Mouse (Mus musculus) liver, embryonic 14.5 days (tissue): ENCODE results near the gene Ralgapa2.

Experiments used
- CTCF ChIP-seq: IDR thresholded peaks from 2 replicates; pipeline ENCODE4 v1.5.1; 2016; ENCODE audit warnings: antibody characterized with exemption, low read depth, control low read depth
- EP300 ChIP-seq: IDR thresholded peaks from 2 replicates; pipeline ENCODE4 v1.6.1; 2016; ENCODE audit warnings: antibody characterized with exemption, low read depth

- TF ChIP-seq CTCF (no peak), EP300 (no peak)
These were observed 264.6 kb downstream of the Ralgapa2 start for GRCm38 (mm10) chr2:146247576-146247975.
